Mouse (Mus musculus) hindbrain, embryonic 12.5 days (tissue): ENCODE measurements around the gene Fras1. TPM values are rescaled to one million over a fixed set of nuclear protein-coding genes. Genes with fewer than 3 reads are reported as not detected.

Source experiments
- ATAC-seq: fragments of 200-750 bp; cut with Nextera tagmentation; 2 replicates; pipeline ENCODE4 v1.8.0; 2017; ENCODE audit warnings: moderate TSS enrichment; ENCODE audit not compliant: low FRiP score
- H3K27ac ChIP-seq: fragments of 300-500 bp; sonication (generic); 2 replicates; pipeline ENCODE4 v1.5.1; 2016; ENCODE audit warnings: mild to moderate bottlenecking
- H3K27me3 ChIP-seq: fragments of 300-500 bp; sonication (generic); 2 replicates; pipeline ENCODE4 v1.6.1; 2016; ENCODE audit warnings: mild to moderate bottlenecking
- H3K36me3 ChIP-seq: fragments of 300-500 bp; sonication (generic); 2 replicates; pipeline ENCODE4 v1.6.1; 2016; ENCODE audit warnings: mild to moderate bottlenecking
- H3K4me1 ChIP-seq: fragments of 300-500 bp; sonication (generic); 2 replicates; pipeline ENCODE4 v1.6.1; 2016
- H3K4me2 ChIP-seq: fragments of 300-500 bp; sonication (generic); replicated peaks from 2 replicates; pipeline ENCODE4 v1.6.1; 2016; ENCODE audit warnings: mild to moderate bottlenecking
- H3K4me3 ChIP-seq: fragments of 300-500 bp; sonication (generic); 2 replicates; pipeline ENCODE4 v1.5.1; 2016; ENCODE audit warnings: mild to moderate bottlenecking
- H3K9ac ChIP-seq: fragments of 300-500 bp; sonication (generic); 2 replicates; pipeline ENCODE4 v1.6.1; 2016; ENCODE audit warnings: mild to moderate bottlenecking, moderate library complexity
- H3K9me3 ChIP-seq: fragments of 300-500 bp; sonication (generic); replicated peaks from 2 replicates; pipeline ENCODE4 v1.6.1; 2016; ENCODE audit warnings: mild to moderate bottlenecking
- WGBS: fragments of 180-500 bp; shearing (Covaris S2); methylation state at CpG from one replicate; pipeline ENCODE4 v1.1.7; 2016; 5-methylcytosine and 5-hydroxymethylcytosine counted together
- polyA plus RNA-seq: library from polyadenylated mRNA; unstranded; fragments of >200 nt; fragmentation: Nextera tagmentation; extraction: Ambion mirVana; gene quantifications from 2 replicates; pipeline ENCODE4 v1.2.1, GENCODE M21; 2016

The Fras1 gene
- polyA plus RNA-seq, 1 experiment from 2014 or later = 13.4 TPM

DNA sequence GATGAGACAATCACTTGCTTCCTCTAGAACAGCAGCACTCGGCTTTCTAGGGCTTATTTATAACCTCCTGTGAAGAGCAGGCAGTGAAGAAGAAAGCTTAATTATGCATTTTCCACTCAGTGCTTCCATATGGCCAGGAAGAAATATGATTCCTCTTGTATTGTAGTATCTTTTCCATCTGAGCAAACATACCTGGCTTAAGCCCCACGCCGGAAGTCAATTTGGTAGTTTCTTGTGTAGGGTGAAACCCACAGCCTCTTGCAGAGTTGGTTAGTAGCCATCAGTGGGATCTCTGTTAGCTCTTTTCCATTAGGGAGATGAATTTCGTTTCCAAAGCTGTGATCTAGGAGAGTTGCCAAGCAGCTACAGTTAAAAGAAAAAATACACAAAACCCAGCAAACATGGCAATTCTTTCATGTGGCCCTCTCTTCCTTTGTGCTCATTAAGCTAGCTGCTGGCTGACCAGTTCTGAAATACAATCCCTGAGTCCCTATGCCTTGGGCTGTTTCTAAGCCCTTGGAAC lies 83.7 kb downstream of the Fras1 start:
- Histone ChIP-seq H3K36me3 (no peaks in the 10 kb centered on the region), H3K9me3 (no peaks in the 10 kb centered on the region), H3K4me2 (no peak overlapping the region), H3K4me3 (no peak overlapping the region), H3K4me1 (no peaks in the 10 kb centered on the region), H3K9ac (no peak overlapping the region), H3K27me3 (no peaks in the 10 kb centered on the region), H3K27ac (no peak overlapping the region)
- WGBS = 61% methylated on average over 4 of the region's 4 CpGs
- no peak for ATAC-seq

DNA sequence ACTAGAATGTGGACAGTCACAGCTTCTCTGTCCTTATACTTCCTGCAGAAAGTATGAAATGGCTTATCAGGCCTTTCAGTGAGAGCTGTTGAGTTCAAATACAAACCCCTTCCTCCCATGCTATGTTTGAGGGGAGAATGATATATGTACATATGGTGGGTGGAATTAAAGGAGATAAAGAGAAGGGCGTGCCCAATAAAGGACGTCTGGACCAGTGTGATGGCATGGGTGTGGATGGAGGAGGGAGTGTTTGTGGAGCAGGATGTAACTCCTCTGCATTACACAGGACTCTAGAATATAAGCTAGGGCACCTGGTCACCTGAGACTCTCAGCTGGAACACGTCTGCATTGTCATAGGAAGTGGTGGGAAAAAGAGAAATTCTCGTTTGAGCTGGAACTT lies 85.8 kb downstream of the Fras1 start:
- no peaks in the 10 kb centered on the region for H3K36me3 ChIP-seq
- no peak for ATAC-seq
- WGBS = 81% methylated on average over 4 of the region's 4 CpGs
- H3K27me3 ChIP-seq = no peaks in the 10 kb centered on the region
- no peak overlapping the region for H3K4me3 ChIP-seq
- H3K9ac ChIP-seq = no peak overlapping the region
- H3K4me1 ChIP-seq = no peaks in the 10 kb centered on the region
- no peak overlapping the region for H3K27ac ChIP-seq
- no peaks in the 10 kb centered on the region for H3K9me3 ChIP-seq
- no peak overlapping the region for H3K4me2 ChIP-seq

DNA sequence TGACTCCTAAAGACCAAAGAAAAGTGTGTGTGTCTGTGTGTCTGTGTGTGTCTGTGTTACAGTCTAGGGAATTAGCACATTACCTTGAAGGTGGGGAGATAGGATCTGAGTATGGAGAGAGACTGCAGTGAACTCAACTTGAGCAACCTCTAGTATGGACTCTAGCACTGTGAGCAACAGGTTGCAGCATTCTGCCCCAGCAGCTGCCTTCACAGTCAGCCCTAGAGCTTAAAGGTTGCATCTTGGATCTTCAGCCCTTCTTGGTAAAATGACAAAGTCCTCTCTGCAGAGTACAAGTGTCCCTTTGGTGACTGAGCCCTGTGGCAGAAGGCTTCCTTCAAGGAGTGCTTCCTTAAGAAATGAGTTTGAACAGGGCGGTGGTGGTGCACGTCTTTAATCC lies 88.4 kb downstream of the Fras1 start:
- Histone ChIP-seq H3K9ac (no peak overlapping the region), H3K4me2 (no peak overlapping the region), H3K36me3 (no peaks in the 10 kb centered on the region), H3K4me1 (no peaks in the 10 kb centered on the region), H3K27ac (no peak overlapping the region), H3K9me3 (no peaks in the 10 kb centered on the region), H3K27me3 (no peaks in the 10 kb centered on the region), H3K4me3 (no peak overlapping the region)
- 93% methylated on average over 2 of the region's 2 CpGs for WGBS
- no peak for ATAC-seq

GRCm38 (mm10) chr5:96466461-96466860 lies 92.7 kb downstream of the Fras1 start:
- no peaks in the 10 kb centered on the region for H3K4me1 ChIP-seq
- H3K4me3 ChIP-seq = no peak overlapping the region
- no peak for ATAC-seq
- H3K4me2 ChIP-seq = no peak overlapping the region
- no peak overlapping the region for H3K27ac ChIP-seq
- H3K36me3 ChIP-seq = no peaks in the 10 kb centered on the region
- H3K9ac ChIP-seq = no peak overlapping the region
- WGBS = 51% methylated on average over 7 of the region's 7 CpGs
- H3K9me3 ChIP-seq = no peaks in the 10 kb centered on the region
- no peaks in the 10 kb centered on the region for H3K27me3 ChIP-seq

DNA sequence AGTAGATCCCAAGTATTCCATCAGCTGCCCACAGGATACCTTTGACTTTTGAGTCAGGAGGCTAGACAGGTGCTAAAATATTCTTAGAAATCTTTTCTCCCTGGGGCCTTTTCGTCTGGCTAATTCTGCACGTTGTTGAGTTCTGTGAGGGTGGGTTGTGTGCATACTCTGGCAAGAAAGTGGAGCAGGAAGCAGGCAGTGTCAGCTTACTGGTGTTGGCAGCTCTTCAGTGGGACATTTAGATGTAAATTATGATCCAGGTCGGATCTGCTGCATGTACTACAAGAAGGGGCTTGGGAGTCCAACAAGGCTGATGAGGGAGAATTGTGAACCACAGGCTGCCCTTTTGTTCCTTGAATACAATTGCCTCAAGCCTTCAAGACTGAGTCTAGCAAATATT lies 98.2 kb downstream of the Fras1 start:
- H3K4me1 ChIP-seq = no peaks in the 10 kb centered on the region
- no peak overlapping the region for H3K9ac ChIP-seq
- H3K36me3 ChIP-seq = no peaks in the 10 kb centered on the region
- no peak overlapping the region for H3K4me3 ChIP-seq
- ATAC-seq = no peak
- WGBS = 54% methylated on average over 3 of the region's 3 CpGs
- H3K27ac ChIP-seq = no peak overlapping the region
- no peaks in the 10 kb centered on the region for H3K27me3 ChIP-seq
- H3K9me3 ChIP-seq = no peaks in the 10 kb centered on the region
- H3K4me2 ChIP-seq = no peak overlapping the region

GRCm38 (mm10) chr5:96475488-96475887 lies 101.7 kb downstream of the Fras1 start:
- Histone ChIP-seq H3K27ac (no peak overlapping the region), H3K4me2 (no peak overlapping the region), H3K9me3 (no peaks in the 10 kb centered on the region), H3K9ac (no peak overlapping the region), H3K4me1 (no peaks in the 10 kb centered on the region; the same call in 1 of the 2 replicates), H3K4me3 (no peak overlapping the region), H3K36me3 (no peaks in the 10 kb centered on the region), H3K27me3 (no peaks in the 10 kb centered on the region)
- ATAC-seq = no peak
- WGBS = 83% methylated on average over 3 of the region's 3 CpGs

GRCm38 (mm10) chr5:96479003-96479402 lies 105.2 kb downstream of the Fras1 start:
- Histone ChIP-seq H3K27me3 (no peaks in the 10 kb centered on the region), H3K4me3 (no peak overlapping the region), H3K36me3 (no peaks in the 10 kb centered on the region), H3K27ac (no peak overlapping the region), H3K4me1 (no peaks in the 10 kb centered on the region; the same call in 1 of the 2 replicates), H3K9me3 (no peaks in the 10 kb centered on the region), H3K4me2 (no peak overlapping the region), H3K9ac (no peak overlapping the region)
- no peak for ATAC-seq

- WGBS = 93% methylated on average over 2 of the region's 2 CpGs
- Histone ChIP-seq H3K4me3 (no peak overlapping the region), H3K9ac (no peak overlapping the region), H3K27ac (no peak overlapping the region), H3K4me1 (no peaks in the 10 kb centered on the region; the same call in 1 of the 2 replicates), H3K4me2 (no peak overlapping the region), H3K27me3 (no peaks in the 10 kb centered on the region), H3K36me3 (no peaks in the 10 kb centered on the region), H3K9me3 (no peaks in the 10 kb centered on the region)
- no peak for ATAC-seq
Measured at GRCm38 (mm10) chr5:96481159-96481558, 107.4 kb downstream of the Fras1 start.

GRCm38 (mm10) chr5:96482054-96482453 lies 108.3 kb downstream of the Fras1 start:
- Histone ChIP-seq H3K27me3 (no peaks in the 10 kb centered on the region), H3K4me3 (no peak overlapping the region)
- no peak for ATAC-seq

DNA sequence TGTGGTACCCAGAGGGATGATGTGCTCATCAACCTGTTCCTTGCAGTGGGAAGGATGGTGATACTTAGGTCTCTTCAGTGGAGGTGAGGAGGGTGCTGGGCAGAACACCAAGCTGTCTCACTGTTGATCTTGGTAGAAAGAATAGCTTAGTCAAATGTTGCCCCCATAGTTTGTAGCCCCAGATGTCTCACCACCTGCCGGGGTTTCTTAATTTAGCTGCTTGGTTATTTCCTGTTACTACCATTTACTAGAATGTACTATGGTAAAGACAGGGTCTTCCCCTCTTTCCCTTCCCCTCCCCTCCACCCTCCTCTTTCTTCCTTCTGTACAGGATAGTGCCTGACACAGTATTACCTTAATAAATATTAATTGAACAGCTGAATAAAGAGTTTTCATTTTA lies 118.7 kb downstream of the Fras1 start:
- Histone ChIP-seq H3K4me1 (no peaks in the 10 kb centered on the region), H3K4me2 (no peak overlapping the region), H3K4me3 (no peak overlapping the region), H3K27me3 (no peaks in the 10 kb centered on the region), H3K9ac (no peak overlapping the region), H3K9me3 (no peaks in the 10 kb centered on the region), H3K27ac (no peak overlapping the region), H3K36me3 (no peaks in the 10 kb centered on the region)
- WGBS = 100% methylated on average over 1 of the region's 1 CpGs
- no peak for ATAC-seq

More at GRCm38 (mm10) chr5:96482054-96482453, 108.3 kb downstream of the Fras1 start:
- WGBS = 80% methylated on average over 4 of the region's 4 CpGs
- H3K9ac ChIP-seq = no peak overlapping the region
- no peak overlapping the region for H3K27ac ChIP-seq
- no peak overlapping the region for H3K4me2 ChIP-seq
- no peaks in the 10 kb centered on the region for H3K36me3 ChIP-seq
- no peaks in the 10 kb centered on the region for H3K9me3 ChIP-seq
- no peaks in the 10 kb centered on the region; the same call in 1 of the 2 replicates for H3K4me1 ChIP-seq

DNA sequence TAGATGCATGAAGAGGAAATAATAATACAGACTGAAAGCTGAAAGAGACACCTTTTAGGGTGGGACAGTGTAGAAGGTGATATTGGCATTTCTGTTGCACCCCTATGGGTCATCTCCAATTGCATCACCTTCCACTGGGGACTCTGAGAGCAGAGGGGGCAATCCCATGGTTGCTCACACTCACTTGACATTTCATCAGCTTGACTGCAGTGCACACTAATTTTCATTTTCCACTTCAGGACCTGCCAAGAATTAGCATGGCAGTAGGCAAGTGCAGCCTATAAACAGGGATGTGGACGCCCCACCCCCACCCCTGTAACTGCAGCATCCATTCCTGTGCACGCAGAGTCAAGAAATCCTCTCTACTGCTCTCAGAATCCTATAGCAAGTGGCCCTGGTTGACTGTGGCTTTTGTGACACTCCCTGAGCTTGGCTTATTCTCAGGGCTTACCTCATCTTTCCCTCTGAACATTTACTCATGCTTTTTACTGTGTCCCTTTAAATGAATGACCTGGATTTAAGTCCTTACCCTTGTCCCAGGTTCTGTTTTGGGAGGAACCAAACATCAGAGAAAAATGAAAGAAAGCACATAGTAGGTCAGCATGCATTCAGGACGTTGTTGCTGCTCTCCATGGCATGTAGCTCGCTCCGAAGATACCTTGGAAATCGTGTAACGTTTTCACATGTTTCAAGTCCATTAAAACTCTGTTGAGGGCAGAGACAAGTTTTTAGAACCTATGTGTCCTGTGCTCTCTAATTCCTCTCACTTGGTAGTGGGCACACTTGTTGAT lies 120.9 kb downstream of the Fras1 start:
- 92% methylated on average over 7 of the region's 7 CpGs for WGBS

DNA sequence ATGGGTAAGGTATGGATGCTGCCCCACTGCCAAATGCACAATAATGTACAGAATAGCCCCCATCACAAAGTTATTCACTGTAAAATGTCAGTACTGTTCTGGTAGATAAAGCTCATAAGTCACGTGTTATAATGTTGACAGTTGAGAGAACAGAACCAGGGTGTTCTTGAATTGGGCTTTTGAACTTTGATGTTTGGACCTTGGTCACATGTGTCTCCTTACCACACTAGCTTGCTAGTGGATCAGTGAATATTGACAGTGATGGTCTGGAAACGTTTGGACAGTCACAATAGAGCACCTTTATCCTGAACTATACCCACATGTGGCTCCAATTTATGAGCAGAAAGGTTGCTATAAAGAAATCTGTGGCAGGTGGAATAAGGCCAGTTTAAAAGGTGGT lies 124.3 kb downstream of the Fras1 start:
- WGBS = 68% methylated on average over 2 of the region's 2 CpGs

More for the DNA sequence above, 120.9 kb downstream of the Fras1 start:
- no peak overlapping the region for H3K9ac ChIP-seq
- H3K36me3 ChIP-seq = no peaks in the 10 kb centered on the region
- no peak overlapping the region for H3K27ac ChIP-seq
- no peak for ATAC-seq
- H3K27me3 ChIP-seq = no peaks in the 10 kb centered on the region
- no peak overlapping the region for H3K4me3 ChIP-seq
- H3K4me2 ChIP-seq = no peak overlapping the region
- no peaks in the 10 kb centered on the region for H3K9me3 ChIP-seq
- H3K4me1 ChIP-seq = no peaks in the 10 kb centered on the region

GRCm38 (mm10) chr5:96501783-96502182 lies 128.0 kb downstream of the Fras1 start:
- Histone ChIP-seq H3K4me3 (no peak overlapping the region), H3K4me1 (no peaks in the 10 kb centered on the region), H3K27ac (no peak overlapping the region), H3K4me2 (no peak overlapping the region), H3K9ac (no peak overlapping the region), H3K27me3 (no peaks in the 10 kb centered on the region), H3K36me3 (no peaks in the 10 kb centered on the region), H3K9me3 (no peaks in the 10 kb centered on the region)
- WGBS = 83% methylated on average over 4 of the region's 4 CpGs
- ATAC-seq = no peak

More for the DNA sequence above, 124.3 kb downstream of the Fras1 start:
- no peak overlapping the region for H3K9ac ChIP-seq
- no peak for ATAC-seq
- no peaks in the 10 kb centered on the region for H3K36me3 ChIP-seq
- H3K4me1 ChIP-seq = no peaks in the 10 kb centered on the region
- no peaks in the 10 kb centered on the region for H3K27me3 ChIP-seq
- H3K4me2 ChIP-seq = no peak overlapping the region
- H3K4me3 ChIP-seq = no peak overlapping the region
- no peak overlapping the region for H3K27ac ChIP-seq
- H3K9me3 ChIP-seq = no peaks in the 10 kb centered on the region
